Mouse (Mus musculus) erythroid progenitor cell, adult 5-6 weeks (primary cell): Measurements from ENCODE around the gene Fxyd5. TPM values are rescaled to one million over a fixed set of nuclear protein-coding genes. Genes with fewer than 3 reads are reported as not detected.

Experiments
- ATAC-seq: replicated peaks from 2 replicates; pipeline ENCODE4 v1.8.0; 2016; ENCODE audit warnings: moderate number of reproducible peaks, mild to moderate bottlenecking, moderate TSS enrichment, inconsistent platforms; ENCODE audit not compliant: poor library complexity, low FRiP score, severe bottlenecking
- total RNA-seq, 2 experiments: library from RNA; stranded (forward) in 1 of 2; stranded (reverse) in 1 of 2; fragments of 150-400 nt in 1 of 2; fragments of 186-747, 209-891 nt in 1 of 2; gene quantifications; 2 replicates each; pipeline versions ENCODE4 v1.2.3 to v1.2.4; 2015 to 2017; ENCODE audit warnings: low replicate concordance in 2 of 2

Gene Fxyd5
- total RNA-seq (2015; ENCODE audit: low replicate concordance) (112 and 145 TPM in 2 replicates), total RNA-seq (2017; ENCODE audit: low replicate concordance) (54.3 and 76.5 TPM in 2 replicates)

- no peak for ATAC-seq
These were observed at the start of gene Fxyd5 for GRCm38 (mm10) chr7:31042431-31042910. Gene Fxyd5, minus strand, starts transcription at chr7:31042481.

DNA sequence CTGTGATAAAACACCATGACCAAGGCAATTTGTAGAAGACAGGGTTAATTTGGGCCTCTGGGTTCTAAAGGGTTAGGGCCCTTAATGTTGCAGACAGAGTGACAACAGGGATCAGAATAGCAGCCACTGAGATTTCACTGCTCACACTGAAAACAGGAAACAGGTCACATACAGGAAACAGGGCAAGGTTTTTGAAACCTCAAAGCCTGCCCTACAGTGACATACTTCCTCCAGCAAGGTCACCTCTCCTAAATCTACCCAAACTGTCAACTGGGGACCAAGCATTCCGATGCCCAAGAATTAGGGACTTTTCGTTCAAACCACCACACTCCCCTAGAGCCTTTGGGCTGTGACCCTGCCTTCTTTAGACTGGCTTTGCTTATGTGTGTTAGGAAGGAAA, 47.4 kb upstream of the Fxyd5 start:
- no peak for ATAC-seq

GRCm38 (mm10) chr7:31088206-31088605, 45.9 kb upstream of the Fxyd5 start:
- no peak for ATAC-seq

DNA sequence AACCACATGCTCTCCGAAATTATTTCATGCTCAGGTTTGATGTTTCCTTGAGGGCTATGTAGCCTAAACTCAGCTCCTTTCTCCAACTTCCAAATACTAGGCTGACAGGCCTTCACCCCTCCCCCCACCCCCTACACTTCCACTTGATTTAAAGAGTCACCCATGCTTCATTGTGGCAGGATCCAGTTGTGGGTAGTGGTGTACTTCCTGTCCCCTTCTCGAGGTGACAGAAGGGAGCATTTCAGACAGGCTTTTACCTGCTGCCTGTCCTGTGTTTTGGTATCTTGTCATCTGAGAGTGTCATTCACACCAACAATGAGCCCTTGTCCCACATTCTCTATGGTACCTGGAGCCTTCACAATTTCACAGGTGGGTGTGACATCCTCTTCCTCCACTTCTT, 45.0 kb upstream of the Fxyd5 start:
- ATAC-seq, result no peak

DNA sequence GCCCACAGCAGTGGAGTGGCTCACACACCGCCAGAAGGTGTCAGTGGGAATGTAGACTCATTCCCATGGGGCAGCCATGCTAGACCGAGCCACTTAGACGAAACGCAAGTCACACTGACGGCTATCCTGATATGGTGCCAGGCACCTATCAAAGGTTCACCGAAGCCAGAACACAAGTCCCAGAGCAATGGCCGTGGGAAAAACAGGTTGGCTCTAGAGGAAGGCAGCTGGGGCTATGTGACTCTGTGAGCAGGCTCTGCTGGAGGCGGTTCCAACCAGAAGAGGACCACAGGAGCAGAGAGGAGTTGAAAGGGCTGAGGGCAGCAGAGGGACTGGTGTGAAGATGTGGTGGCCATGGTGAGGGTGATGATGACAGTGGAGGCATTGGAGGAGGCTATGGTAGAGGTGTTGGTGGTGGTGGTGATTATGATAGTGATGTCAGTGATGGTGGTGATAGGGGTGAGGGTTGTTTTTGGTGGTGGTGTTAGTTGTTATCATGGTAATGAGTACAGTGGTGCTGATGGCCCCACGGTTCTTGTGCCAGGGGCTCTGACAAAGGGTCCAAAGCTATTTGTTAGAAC, 44.0 kb upstream of the Fxyd5 start:
- no peak for ATAC-seq

GRCm38 (mm10) chr7:31085171-31085570, 42.9 kb upstream of the Fxyd5 start:
- ATAC-seq, result no peak

GRCm38 (mm10) chr7:31084140-31084539, 41.9 kb upstream of the Fxyd5 start:
- ATAC-seq, result no peak

DNA sequence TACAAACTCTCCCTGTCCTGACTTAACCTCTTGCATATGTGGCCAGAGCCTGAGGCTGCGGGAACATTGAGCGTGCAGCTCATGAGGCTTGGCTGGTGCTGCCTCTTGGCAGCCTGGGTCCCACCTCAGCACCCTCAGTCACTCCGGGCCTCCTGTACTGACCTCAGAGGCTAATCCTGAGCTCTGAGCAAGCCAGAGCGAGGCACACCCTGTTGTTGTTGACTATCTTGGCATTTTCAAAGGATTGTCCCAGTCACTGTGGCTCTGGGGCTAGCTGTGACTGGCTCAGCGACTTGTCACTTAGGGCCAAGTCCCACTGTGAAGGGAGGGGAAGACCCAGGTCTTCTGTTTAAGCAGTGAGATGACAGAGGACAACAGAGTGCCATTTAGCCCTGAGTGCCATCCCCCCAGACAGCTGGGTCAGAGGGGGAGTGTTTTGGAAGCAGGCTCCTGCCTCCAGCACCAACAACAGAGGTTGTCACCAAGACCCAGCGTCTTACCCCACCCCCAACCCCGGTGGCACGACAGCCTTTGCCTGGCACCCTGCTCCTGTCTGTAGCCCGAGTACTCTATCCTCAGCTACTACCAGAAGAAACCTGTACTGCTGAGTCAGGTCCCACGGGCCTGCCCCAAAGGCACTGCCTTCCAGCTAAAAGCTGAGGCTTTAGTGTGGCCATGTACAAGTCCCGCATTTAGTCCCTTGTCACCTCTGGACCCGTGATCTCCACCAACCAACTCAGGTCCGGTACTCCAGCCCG, 40.7 kb upstream of the Fxyd5 start:
- no peak for ATAC-seq

- no peak for ATAC-seq
These were observed 39.8 kb upstream of the Fxyd5 start for GRCm38 (mm10) chr7:31082106-31082505.

- no peak for ATAC-seq
These were observed 38.8 kb upstream of the Fxyd5 start for GRCm38 (mm10) chr7:31081106-31081505.

- ATAC-seq, result no peak
These were observed 38.3 kb upstream of the Fxyd5 start for GRCm38 (mm10) chr7:31080611-31081010.

GRCm38 (mm10) chr7:31079670-31080069, 37.4 kb upstream of the Fxyd5 start:
- no peak for ATAC-seq

- no peak for ATAC-seq
These were observed 35.7 kb upstream of the Fxyd5 start for GRCm38 (mm10) chr7:31077885-31078445.

GRCm38 (mm10) chr7:31077470-31077869, 35.2 kb upstream of the Fxyd5 start:
- no peak for ATAC-seq

GRCm38 (mm10) chr7:31076492-31076891, 34.2 kb upstream of the Fxyd5 start, which contains the start of gene Fxyd3:
Gene Fxyd3, minus strand, starts transcription at chr7:31076704.
- no peak for ATAC-seq

GRCm38 (mm10) chr7:31074713-31075069, 32.4 kb upstream of the Fxyd5 start:
- no peak for ATAC-seq

GRCm38 (mm10) chr7:31074061-31074712, 31.9 kb upstream of the Fxyd5 start:
- no peak for ATAC-seq

DNA sequence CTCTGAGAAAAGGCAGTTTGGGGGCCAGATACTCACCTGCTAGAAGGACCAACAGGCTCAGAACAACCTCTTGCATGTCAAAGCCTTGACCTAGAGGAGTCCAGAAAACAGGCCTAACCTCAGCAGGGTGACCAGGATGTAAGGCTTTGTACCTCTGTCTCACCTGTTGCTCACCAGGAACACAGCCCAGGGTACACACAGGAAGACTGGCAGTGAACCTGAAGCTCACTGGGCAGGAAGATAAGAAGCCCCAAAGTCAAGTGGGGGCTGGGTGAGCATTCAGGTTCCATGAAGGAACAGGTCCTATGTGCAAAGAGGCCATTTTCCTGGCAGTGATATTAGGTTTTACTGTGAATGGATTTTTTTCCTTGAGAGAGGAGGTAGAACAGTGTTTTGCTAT, 31.3 kb upstream of the Fxyd5 start:
- no peak for ATAC-seq

GRCm38 (mm10) chr7:31072326-31072725, 30.0 kb upstream of the Fxyd5 start:
- ATAC-seq, result no peak

- no peak for ATAC-seq
These were observed 28.0 kb upstream of the Fxyd5 start for GRCm38 (mm10) chr7:31070324-31070723.

- no peak for ATAC-seq
These were observed 27.2 kb upstream of the Fxyd5 start for GRCm38 (mm10) chr7:31069491-31069890.
